Mouse (Mus musculus) CH12.LX (cell line): ENCODE data around the gene Vsir. TPM values are rescaled to one million over a fixed set of nuclear protein-coding genes. Genes with fewer than 3 reads are reported as not detected.
A peak's percentile ranks its signal among the peaks of the same experiment; 100 is the strongest.

Source experiments
- DNase-seq: peaks from one replicate; pipeline ENCODE4 v3.0.0-alpha.2; 2013; ENCODE audit errors: extremely low read depth
- H3K27ac ChIP-seq: 2 replicates; pipeline ENCODE4 v1.5.1; 2012; ENCODE audit warnings: low read depth, mild to moderate bottlenecking, control low read depth, moderate library complexity; ENCODE audit not compliant: insufficient read depth
- H3K27me3 ChIP-seq: replicated peaks from 2 replicates; pipeline ENCODE3; 2012; ENCODE audit warnings: inconsistent platforms
- H3K36me3 ChIP-seq, 2 experiments: replicated peaks in 1 of 2; 2 replicates each; pipeline versions ENCODE3 to v1.6.1; 2012; ENCODE audit warnings: inconsistent platforms in 1 of 2, low read length in 1 of 2, mild to moderate bottlenecking in 1 of 2, mixed read lengths in 1 of 2, moderate library complexity in 1 of 2; ENCODE audit not compliant: control insufficient read depth in 1 of 2, insufficient read depth in 1 of 2
- H3K4me1 ChIP-seq, 2 experiments: 2 replicates each; pipeline ENCODE4 v1.6.1; 2012; ENCODE audit warnings: inconsistent platforms in 1 of 2, moderate library complexity in 1 of 2; ENCODE audit not compliant: insufficient read depth in 2 of 2, control insufficient read depth in 1 of 2
- H3K4me2 ChIP-seq: 2 replicates; pipeline ENCODE4 v1.6.1; 2012; ENCODE audit warnings: low read depth, mild to moderate bottlenecking, control low read depth; ENCODE audit not compliant: poor library complexity, insufficient read depth, severe bottlenecking
- H3K4me3 ChIP-seq, 3 experiments: fragments of 150-350 bp in 1 of 3; sonication (generic) in 1 of 3; replicated peaks in 1 of 3; 2 replicates each; pipeline versions ENCODE3 to v1.5.1; 2011 to 2012; ENCODE audit warnings: low read depth in 2 of 3, low read length in 2 of 3, mild to moderate bottlenecking in 2 of 3, moderate library complexity in 2 of 3, control low read depth in 1 of 3, improper control_type of control experiment in 1 of 3, inconsistent platforms in 1 of 3, mixed read lengths in 1 of 3; ENCODE audit not compliant: poor library complexity in 1 of 3
- H3K79me2 ChIP-seq: replicated peaks from 2 replicates; pipeline ENCODE4 v1.6.1; 2012; ENCODE audit warnings: mild to moderate bottlenecking, moderate library complexity; ENCODE audit not compliant: control insufficient read depth, poor library complexity, insufficient read depth, severe bottlenecking; ENCODE audit errors: extremely low read depth
- H3K9ac ChIP-seq: 2 replicates; pipeline ENCODE4 v1.6.1; 2012; ENCODE audit warnings: low read depth, mild to moderate bottlenecking, control low read depth, moderate library complexity; ENCODE audit not compliant: insufficient read depth
- H3K9me3 ChIP-seq: replicated peaks from 2 replicates; pipeline ENCODE3; 2012; ENCODE audit warnings: low read length, inconsistent platforms, mixed read lengths
- BHLHE40 ChIP-seq: IDR thresholded peaks from 2 replicates; pipeline ENCODE4 v1.6.1; 2011; ENCODE audit warnings: mild to moderate bottlenecking, low read depth, low read length, improper control_type of control experiment
- CHD2 ChIP-seq: IDR thresholded peaks from 2 replicates; pipeline ENCODE4 v1.6.1; 2011; ENCODE audit warnings: low read length, improper control_type of control experiment
- CTCF ChIP-seq, 2 experiments: IDR thresholded peaks in 1 of 2; conservative IDR thresholded peaks in 1 of 2; 2 replicates each; pipeline ENCODE4 v1.5.1; 2011 to 2012; ENCODE audit warnings: low read depth in 2 of 2, low read length in 2 of 2, improper control_type of control experiment in 1 of 2, inconsistent platforms in 1 of 2, mild to moderate bottlenecking in 1 of 2, moderate library complexity in 1 of 2
- ELF1 ChIP-seq: IDR thresholded peaks from 2 replicates; pipeline ENCODE4 v1.6.1; 2014; ENCODE audit warnings: low read depth, mild to moderate bottlenecking, inconsistent platforms, low read length, improper control_type of control experiment
- EP300 ChIP-seq: IDR thresholded peaks from 2 replicates; pipeline ENCODE4 v1.6.1; 2011; ENCODE audit warnings: low read length, improper control_type of control experiment
- HCFC1 ChIP-seq: IDR thresholded peaks from 2 replicates; pipeline ENCODE4 v1.6.1; 2012; ENCODE audit warnings: low read depth, mild to moderate bottlenecking, inconsistent platforms, low read length, improper control_type of control experiment
- JUN ChIP-seq: IDR thresholded peaks from 2 replicates; pipeline ENCODE4 v1.6.1; 2011; ENCODE audit warnings: low read depth, mild to moderate bottlenecking, low read length, improper control_type of control experiment, moderate library complexity; ENCODE audit not compliant: insufficient read depth
- MAX ChIP-seq: IDR thresholded peaks from 2 replicates; pipeline ENCODE4 v1.6.1; 2011; ENCODE audit warnings: low read length, improper control_type of control experiment
- MAZ ChIP-seq: IDR thresholded peaks from 2 replicates; pipeline ENCODE4 v1.6.1; 2012; ENCODE audit warnings: low read depth, mild to moderate bottlenecking, inconsistent platforms, low read length, improper control_type of control experiment, moderate library complexity
- MEF2A ChIP-seq: IDR thresholded peaks from 2 replicates; pipeline ENCODE4 v1.6.1; 2014; ENCODE audit warnings: low read depth, mild to moderate bottlenecking, inconsistent platforms, low read length, improper control_type of control experiment, borderline replicate concordance
- MXI1 ChIP-seq: IDR thresholded peaks from 2 replicates; pipeline ENCODE4 v1.6.1; 2011; ENCODE audit warnings: mild to moderate bottlenecking, low read depth, low read length, improper control_type of control experiment
- NELFE ChIP-seq: IDR thresholded peaks from 2 replicates; pipeline ENCODE4 v1.6.1; 2011; ENCODE audit warnings: low read depth, low read length, improper control_type of control experiment
- NRF1 ChIP-seq: IDR thresholded peaks from 2 replicates; pipeline ENCODE4 v1.6.1; 2014; ENCODE audit warnings: low read depth, mild to moderate bottlenecking, inconsistent platforms, low read length, improper control_type of control experiment, moderate library complexity
- POLR2A ChIP-seq: IDR thresholded peaks from 2 replicates; pipeline ENCODE4 v1.6.1; 2011; ENCODE audit warnings: low read depth, mild to moderate bottlenecking, improper control_type of control experiment, low read length
- POLR2AphosphoS2 ChIP-seq: IDR thresholded peaks from 2 replicates; pipeline ENCODE4 v1.6.1; 2011; ENCODE audit warnings: low read depth, low read length, improper control_type of control experiment
- RAD21 ChIP-seq: IDR thresholded peaks from 2 replicates; pipeline ENCODE4 v1.6.1; 2011; ENCODE audit warnings: low read depth, mild to moderate bottlenecking, low read length, improper control_type of control experiment, moderate library complexity
- RCOR1 ChIP-seq: conservative IDR thresholded peaks from 2 replicates; pipeline ENCODE4 v1.6.1; 2012; ENCODE audit warnings: low read depth, mild to moderate bottlenecking, inconsistent platforms, low read length, improper control_type of control experiment
- SMC3 ChIP-seq: IDR thresholded peaks from 2 replicates; pipeline ENCODE4 v1.6.1; 2011; ENCODE audit warnings: low read depth, low read length, improper control_type of control experiment
- TBP ChIP-seq: conservative IDR thresholded peaks from 2 replicates; pipeline ENCODE4 v1.6.1; 2011; ENCODE audit warnings: low read depth, low read length, improper control_type of control experiment
- TCF12 ChIP-seq: IDR thresholded peaks from 2 replicates; pipeline ENCODE4 v1.6.1; 2014; ENCODE audit warnings: low read depth, mild to moderate bottlenecking, inconsistent platforms, low read length, improper control_type of control experiment
- UBTF ChIP-seq: IDR thresholded peaks from 2 replicates; pipeline ENCODE4 v1.6.1; 2012; ENCODE audit warnings: low read depth, mild to moderate bottlenecking, inconsistent platforms, low read length, improper control_type of control experiment, moderate library complexity
- ZKSCAN1 ChIP-seq: IDR thresholded peaks from 2 replicates; pipeline ENCODE4 v1.6.1; 2012; ENCODE audit warnings: low read depth, inconsistent platforms, low read length, improper control_type of control experiment, borderline replicate concordance
- ZNF384 ChIP-seq: IDR thresholded peaks from 2 replicates; pipeline ENCODE4 v1.6.1; 2012; ENCODE audit warnings: low read depth, low read length, improper control_type of control experiment, inconsistent platforms
- dilution Hi-C: fragments of 300-500 bp; cut with MboI; formaldehyde crosslinking; loops from 2 replicates; pipeline ENCODE4 v1.14.3; 2020; ENCODE audit warnings: low sequenced_read_pairs; ENCODE audit not compliant: extremely low pct_unique_long_range_greater_than_20kb, extremely low pct_ligation_motif_present
- in situ Hi-C: fragments of 300-500 bp; cut with MboI; formaldehyde crosslinking; loops from 3 replicates; pipeline ENCODE4 v1.14.3; 2019; ENCODE audit warnings: low sequenced_read_pairs, low pct_ligation_motif_present, low pct_unique_long_range_greater_than_20kb, mixed read lengths
- polyA plus RNA-seq: library from polyadenylated mRNA; unstranded; fragments of >175 nt; gene quantifications from 2 replicates; pipeline ENCODE4 v1.2.1, GENCODE M21; 2012; ENCODE audit warnings: low read depth; ENCODE audit not compliant: insufficient read length
- total RNA-seq, 2 experiments: library from RNA; depleted of rRNA; stranded (reverse); fragments of 300-350 nt in 1 of 2; fragments of >200 nt in 1 of 2; gene quantifications; 2 replicates each; pipeline ENCODE4 v1.2.3; 2012 to 2014

The Vsir gene
- total and polyA plus RNA-seq, 3 experiments, result 4.7 to 9.5 (median 5.5) TPM

DNA sequence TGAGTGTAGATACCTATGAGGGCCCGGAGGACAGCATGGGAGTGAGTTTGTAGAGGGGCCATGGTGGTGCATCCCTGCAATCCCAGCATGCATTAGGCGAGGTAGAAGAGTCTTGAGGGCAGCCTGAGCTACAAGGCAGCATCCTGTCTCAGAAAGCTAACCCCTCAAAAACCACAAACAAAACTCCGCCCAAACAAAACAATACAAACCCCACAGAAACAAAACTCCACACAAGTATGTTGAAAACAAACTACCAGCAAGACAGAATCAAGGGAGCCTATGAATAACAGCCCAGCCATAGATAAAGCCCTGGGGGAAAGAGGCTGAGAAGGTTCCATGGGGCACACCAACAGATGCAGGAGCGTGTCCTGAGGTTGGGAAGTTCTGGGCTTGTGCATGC is 595 bp upstream of the Vsir start:
- no peak for DNase-seq
- no peaks in the 10 kb centered on the region for H3K9me3 ChIP-seq
- no peaks in the 10 kb centered on the region for H3K79me2 ChIP-seq
- H3K27ac ChIP-seq, result no peak overlapping the region
- H3K36me3 ChIP-seq, result no peaks in the 10 kb centered on the region
- dilution Hi-C loops, result no loop called here
- peaks cover 14 to 44% of the 10 kb centered on the region in 2 experiments for H3K4me1 ChIP-seq
- no peak overlapping the region for H3K9ac ChIP-seq
- TF ChIP-seq NELFE, result no peak
- no peak for TF ChIP-seq TCF12
- no peak for TF ChIP-seq CTCF (conservative IDR thresholded peaks at IDR 0.05 in 1 of 2, IDR thresholded peaks at IDR 0.05 in 1 of 2; ENCODE audit: low read depth in 2 of 2, low read length in 2 of 2)
- no peak for TF ChIP-seq SMC3
- no peak for TF ChIP-seq RCOR1
- TF ChIP-seq RAD21, result no peak
- no peak for TF ChIP-seq MAZ
- TF ChIP-seq NRF1, result no peak
- no peak for TF ChIP-seq ELF1
- TF ChIP-seq MAX, result no peak
- TF ChIP-seq POLR2A, result no peak
- TF ChIP-seq BHLHE40, result no peak
- TF ChIP-seq MEF2A, result no peak
- TF ChIP-seq MXI1, result no peak
- TF ChIP-seq POLR2AphosphoS2, result no peak
- no peak for TF ChIP-seq ZKSCAN1
- no peak for TF ChIP-seq ZNF384
- in situ Hi-C loops, result no loop called here
- peaks cover 19% of the 10 kb centered on the region for H3K27me3 ChIP-seq
- H3K4me3 ChIP-seq, result no peak overlapping the region
- peak overlapping the region; percentile 30; the same call in 1 of the 2 replicates for H3K4me2 ChIP-seq

DNA sequence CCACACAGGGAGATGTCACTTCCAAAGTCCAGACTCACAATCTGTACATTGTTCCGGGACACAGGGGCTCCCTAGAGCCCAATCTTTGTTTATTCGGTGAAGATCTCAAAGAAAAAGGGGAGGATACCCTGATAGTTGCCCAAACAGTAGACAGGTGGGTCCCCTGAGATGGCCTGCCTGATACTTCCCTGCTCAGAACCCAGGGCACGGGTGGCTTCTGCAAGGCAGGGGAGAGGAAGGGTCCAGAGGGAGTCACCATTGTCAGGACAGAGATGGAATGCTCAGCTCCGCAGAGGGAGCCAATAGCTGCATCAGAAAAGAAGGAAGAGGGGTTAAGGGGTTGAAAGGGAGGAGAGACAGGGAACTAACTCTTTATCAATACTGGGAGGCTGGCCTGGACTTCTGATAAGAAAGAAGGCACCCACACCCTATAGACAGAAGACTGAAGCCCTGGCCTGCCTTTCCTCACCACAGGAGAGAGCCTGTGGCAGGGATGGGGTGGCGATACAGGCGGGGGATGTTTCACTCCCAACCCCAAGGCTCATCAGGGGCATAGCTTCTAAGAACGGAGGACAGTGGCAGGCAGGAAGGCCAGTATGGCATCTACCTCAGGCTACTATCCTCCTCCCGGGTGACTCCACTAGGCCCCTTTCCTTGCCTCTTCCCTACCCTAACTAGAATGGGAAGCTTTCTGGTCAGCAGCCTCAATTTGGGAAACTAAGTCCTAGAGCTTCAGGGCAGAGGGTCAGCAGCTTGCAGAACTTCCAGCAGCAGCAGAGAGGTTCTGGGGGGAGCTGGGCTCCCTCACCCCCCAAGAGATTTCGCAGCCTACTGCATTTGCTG is 1.3 kb downstream of the Vsir start:
- Histone ChIP-seq H3K4me2 (peak overlapping the region; percentile 73), H3K27me3 (peaks cover 18% of the 10 kb centered on the region), H3K4me3 (peak overlapping the region in 2 of 3 experiments; percentile 48 to 75), H3K4me1 (peaks cover 27 to 57% of the 10 kb centered on the region in 2 experiments), H3K27ac (no peak overlapping the region), H3K9ac (peak overlapping the region; percentile 56; the same call in 1 of the 2 replicates), H3K9me3 (no peaks in the 10 kb centered on the region), H3K36me3 (no peaks in the 10 kb centered on the region), H3K79me2 (no peaks in the 10 kb centered on the region)
- dilution Hi-C loops, result no loop called here
- no peak for DNase-seq
- in situ Hi-C loops, result no loop called here
- no peak for TF ChIP-seq ZKSCAN1
- TF ChIP-seq ZNF384, result no peak
- no peak for TF ChIP-seq MAZ
- TF ChIP-seq NELFE, result no peak
- no peak for TF ChIP-seq TCF12
- TF ChIP-seq HCFC1, result no peak
- no peak for TF ChIP-seq NRF1
- TF ChIP-seq UBTF, result no peak
- TF ChIP-seq TBP, result no peak
- no peak for TF ChIP-seq RAD21
- no peak for TF ChIP-seq EP300
- TF ChIP-seq CHD2, result no peak
- TF ChIP-seq RCOR1, result no peak
- no peak for TF ChIP-seq JUN
- no peak for TF ChIP-seq POLR2A
